Mouse (Mus musculus): ENCODE measurements around the gene Apba3.

- TF ChIP-seq KAT2A (conservative IDR thresholded peaks at IDR 0.05; ENCODE audit: low read depth, low read length): no peak
- no peak for TF ChIP-seq POLR2AphosphoS2 (IDR thresholded peaks at IDR 0.05; ENCODE audit: low read length)
- TF ChIP-seq CTCF (IDR thresholded peaks at IDR 0.05 in 2 of 3, conservative IDR thresholded peaks at IDR 0.05 in 1 of 3; ENCODE audit: control insufficient read depth in 1 of 3, insufficient read depth in 1 of 3, low read depth in 2 of 3, low read length in 3 of 3, poor library complexity in 1 of 3, severe bottlenecking in 1 of 3): no peak
- TF ChIP-seq NELFE (IDR thresholded peaks at IDR 0.05; ENCODE audit: low read depth, low read length): no peak
These were observed 40.3 kb downstream of the Apba3 start for GRCm38 (mm10) chr10:81306837-81307682.
